Mouse (Mus musculus) Muller cell, postnatal 12 days (primary cell): Measurements from ENCODE around the gene Cyp4a31.
"Not testable (repeated sequence)": the region's sequence is repeated elsewhere in the genome, so short reads cannot be mapped to it uniquely, and the experiment has no call there.

Experiments
- DNase-seq: peaks from one replicate; pipeline ENCODE4 v3.0.0-alpha.2; 2015; ENCODE audit errors: inconsistent ontology term

Cyp4a31 gene

DNA sequence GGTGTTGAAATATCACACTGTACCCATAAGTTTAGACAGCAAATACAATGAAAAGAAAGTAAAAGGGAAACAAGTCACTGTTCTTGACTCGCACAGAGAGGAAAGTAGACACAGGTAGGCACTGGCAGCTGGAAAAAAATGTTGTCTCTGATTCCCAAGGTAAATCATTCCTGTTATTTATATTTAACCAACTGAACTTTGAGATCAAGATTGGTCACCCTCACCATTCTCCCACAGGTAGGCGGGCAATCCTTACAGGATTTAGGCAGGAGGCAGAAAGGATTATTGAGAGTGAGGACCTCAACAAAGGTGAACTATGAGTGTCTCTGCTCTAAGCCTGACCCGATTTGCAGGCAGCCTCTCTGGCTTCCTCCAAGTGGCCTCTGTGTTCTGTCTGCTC is at the start of gene Cyp4a31:
TSS of gene Cyp4a31 (plus strand) at position 249 of the 400 bp plus-strand sequence.
- no peak for DNase-seq

DNA sequence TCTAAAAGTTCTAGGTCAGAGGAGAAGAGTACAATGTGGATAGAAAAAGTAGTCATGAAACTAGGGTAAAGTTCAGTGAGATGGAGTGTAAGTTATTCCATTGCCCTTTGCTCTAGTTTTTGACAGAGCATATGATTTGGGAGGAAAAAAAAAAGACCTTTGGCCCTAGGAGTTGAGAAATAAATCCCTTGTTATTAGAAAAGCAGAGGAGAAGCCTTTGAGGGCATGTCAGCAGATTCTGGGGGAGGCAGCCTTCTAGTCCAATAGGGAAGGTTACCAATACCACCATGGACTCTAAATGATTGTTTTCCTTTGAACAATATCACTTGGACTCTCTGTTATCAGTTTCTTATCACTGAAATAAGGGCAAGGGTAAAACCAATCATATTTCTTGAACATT is 49.5 kb upstream of the Cyp4a31 start:
- DNase-seq: not testable (repeated sequence)

DNA sequence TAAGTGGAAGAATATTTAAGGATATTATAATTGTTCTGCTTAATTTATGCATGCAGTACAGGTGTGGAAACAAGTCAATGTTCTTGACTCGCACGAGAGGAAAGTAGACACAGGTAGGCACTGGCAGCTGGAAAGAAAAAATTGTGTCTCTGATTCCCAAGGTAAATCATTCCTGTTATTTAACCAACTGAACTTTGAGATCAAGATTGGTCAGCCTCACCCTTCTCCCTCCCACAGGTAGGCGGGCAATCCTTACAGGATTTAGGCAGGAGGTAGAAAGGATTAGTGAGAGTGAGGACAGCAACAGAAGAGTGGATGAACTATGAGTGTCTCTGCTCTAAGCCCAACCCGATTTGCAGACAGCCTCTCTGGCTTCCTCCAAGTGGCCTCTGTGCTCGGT is 45.4 kb upstream of the Cyp4a31 start, which contains the start of gene Cyp4a10:
TSS of gene Cyp4a10 (plus strand) at position 265 of the 400 bp plus-strand sequence.
- not testable (repeated sequence) for DNase-seq

DNA sequence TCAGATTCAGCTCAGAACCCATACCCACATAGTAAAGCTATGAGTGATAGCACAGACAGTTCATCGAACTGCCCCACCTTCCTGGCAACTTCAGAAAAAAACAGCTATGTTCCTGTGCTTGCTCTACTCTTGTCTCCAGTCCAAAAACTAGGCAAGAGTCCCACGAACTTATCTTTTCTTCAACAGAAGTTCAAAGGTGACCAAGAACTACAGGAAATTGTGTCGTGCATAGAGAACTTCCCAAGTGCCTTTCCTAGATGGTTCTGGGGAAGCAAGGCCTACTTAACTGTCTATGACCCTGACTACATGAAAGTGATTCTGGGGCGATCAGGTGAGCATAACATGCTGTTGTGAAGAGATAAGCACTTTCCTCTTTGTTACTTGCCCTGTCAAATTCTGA is 44.0 kb upstream of the Cyp4a31 start:
- DNase-seq: no peak

DNA sequence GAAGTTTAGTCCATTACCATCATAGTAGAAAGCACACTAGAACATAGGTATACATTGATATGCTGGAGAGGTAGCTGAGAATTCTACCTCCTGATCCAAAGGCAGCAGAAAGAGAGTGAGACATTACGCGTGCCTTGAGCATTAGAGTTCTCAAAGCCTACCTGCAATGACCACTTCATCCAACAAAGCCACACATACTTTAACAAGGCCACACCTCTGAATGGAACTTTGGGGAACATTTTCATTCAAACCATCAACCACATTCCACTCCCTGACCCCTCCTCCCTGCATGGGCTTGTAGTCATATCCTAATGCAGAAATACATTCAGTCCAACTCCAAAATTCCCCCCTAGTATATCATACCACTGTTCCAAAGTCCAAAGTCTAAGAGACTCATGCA is 41.7 kb upstream of the Cyp4a31 start:
- no peak for DNase-seq

DNA sequence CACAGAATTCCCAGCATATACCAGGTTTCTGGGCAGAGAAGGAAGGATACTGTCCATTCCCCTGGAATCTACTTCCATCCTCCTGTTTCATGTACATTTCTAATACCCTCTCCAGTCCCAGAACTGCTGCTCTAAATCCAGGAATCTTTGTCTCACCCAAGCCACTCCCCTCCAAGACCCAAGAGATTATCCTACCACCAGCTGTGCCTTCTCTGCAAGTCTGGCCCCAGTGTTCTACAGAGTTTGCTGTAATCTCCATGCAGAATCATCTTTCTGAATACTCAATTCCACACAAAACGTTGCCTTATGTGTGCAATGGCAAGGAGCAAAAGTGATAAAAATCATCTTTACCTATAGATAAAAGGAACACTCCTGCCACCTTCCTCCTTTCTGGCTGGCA is 18.3 kb upstream of the Cyp4a31 start:
- DNase-seq: no peak

DNA sequence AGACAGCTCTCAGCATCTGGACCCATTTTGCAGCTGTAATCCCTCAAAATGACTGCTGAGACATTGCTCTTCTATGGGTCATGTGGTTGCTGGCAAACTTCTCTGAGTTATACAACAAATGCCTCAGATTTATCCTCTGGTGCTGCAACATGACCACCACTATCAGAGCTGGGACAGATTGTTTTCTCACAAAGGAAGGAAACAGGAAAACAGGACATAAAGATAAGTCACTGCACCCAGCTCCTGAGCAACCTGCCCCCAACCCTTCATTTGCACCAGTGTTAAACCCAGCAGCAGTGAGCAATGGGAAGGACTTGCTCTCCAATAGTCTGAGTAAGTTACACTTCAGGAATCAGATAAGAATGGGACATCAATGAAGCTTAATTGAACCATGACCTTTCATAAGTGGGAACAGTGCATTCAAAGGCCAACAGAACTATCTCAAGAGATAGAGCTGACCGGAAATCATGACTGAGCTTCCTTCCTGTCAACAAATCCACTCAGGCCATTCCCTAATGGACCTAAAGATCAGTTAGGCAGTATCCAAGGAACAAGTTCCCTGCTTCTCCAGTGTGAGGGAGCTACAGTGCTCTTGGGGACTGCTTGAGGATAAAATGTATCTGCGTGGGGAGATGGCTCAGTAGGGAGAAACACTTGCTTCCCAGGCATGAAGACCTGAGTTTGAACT is 17.2 kb upstream of the Cyp4a31 start:
- no peak for DNase-seq

DNA sequence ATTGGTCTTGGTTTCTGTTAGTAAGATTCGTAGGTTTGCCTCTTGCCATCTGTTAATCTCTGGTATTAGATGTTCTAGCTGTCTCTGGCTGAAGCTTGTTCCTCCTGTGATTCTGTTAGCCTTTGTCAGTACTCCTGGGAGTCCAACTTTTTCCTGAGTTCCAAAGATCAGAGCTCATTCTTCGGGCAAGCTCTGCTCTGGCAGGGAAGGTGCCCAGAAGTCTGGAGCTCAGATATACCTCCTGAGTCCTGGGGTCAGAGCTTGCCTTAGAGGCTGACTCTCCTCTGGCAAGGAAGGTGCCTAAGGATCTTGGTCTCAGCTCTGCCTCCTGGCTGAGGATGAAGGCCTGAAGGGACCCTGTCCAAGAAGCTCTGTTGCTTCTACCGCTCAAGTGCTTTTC is 10.7 kb upstream of the Cyp4a31 start:
- DNase-seq: no peak

DNA sequence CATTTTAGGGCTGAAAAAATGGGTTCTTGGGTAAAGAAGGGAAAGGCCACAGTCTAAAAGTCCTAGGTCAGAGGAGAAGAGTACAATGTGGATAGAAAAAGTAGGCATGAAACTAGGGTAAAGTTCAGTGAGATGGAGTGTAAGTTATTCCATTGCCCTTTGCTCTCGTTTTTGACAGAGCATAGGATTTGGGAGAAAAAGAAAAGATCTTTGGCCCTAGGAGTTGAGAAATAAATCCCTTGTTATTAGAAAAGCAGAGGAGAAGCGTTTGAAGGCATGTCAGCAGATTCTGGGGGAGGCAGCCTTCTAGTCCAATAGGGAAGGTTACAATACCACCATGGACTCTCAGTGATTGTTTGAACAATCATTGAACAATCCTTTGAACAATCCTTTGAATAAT is 7.9 kb upstream of the Cyp4a31 start:
- DNase-seq: no peak

DNA sequence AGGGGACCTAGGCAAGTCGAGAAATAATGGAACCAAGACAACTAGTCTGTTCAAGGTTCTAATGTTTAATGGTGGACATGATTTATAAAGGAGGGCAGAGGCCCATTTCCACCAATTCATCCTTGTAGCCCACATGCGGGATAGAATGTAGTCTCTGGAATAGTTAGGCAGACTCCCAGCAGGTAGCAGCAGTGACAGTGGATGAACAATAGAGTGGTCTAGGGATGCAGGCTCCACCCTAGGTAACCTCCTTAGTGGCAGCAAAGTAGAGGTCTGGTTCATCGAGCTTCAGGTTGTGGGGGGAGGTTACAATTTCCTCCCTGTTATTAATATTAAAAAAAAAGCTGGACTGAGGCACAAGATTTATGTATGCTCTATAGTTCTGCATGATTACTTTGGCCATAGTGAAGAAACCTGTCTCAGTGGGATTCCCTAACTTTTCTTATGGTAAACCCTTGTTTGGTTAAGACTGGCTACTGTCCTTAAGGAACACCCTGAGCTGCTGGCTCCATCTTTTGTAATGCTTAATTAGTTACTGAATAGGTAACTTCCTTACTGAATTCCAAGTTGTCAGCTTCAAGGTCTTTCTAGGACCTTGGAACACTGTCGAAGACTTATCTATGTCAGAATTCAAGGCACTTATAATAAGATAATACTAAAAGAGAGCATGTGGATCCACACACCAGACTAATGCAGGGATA is 5.4 kb upstream of the Cyp4a31 start:
- DNase-seq: no peak

DNA sequence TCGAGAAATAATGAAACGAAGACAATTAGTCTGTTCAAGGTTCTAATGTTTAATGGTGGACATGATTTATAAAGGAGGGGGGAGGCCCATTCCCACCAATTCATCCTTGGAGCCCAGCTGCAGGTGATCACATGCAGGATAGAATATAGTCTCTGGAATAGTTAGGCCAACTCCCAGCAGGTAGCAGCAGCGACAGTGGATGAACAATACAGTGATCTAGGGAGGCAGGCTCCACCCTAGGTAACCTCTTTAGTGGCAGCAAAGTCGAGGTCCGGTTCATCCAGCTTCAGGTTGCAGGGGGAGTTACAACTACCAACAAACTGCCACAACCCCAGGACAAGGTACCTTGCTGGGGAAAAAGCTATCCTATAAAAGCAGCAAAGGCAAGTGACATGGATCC is 2.2 kb upstream of the Cyp4a31 start:
- not testable (repeated sequence) for DNase-seq

DNA sequence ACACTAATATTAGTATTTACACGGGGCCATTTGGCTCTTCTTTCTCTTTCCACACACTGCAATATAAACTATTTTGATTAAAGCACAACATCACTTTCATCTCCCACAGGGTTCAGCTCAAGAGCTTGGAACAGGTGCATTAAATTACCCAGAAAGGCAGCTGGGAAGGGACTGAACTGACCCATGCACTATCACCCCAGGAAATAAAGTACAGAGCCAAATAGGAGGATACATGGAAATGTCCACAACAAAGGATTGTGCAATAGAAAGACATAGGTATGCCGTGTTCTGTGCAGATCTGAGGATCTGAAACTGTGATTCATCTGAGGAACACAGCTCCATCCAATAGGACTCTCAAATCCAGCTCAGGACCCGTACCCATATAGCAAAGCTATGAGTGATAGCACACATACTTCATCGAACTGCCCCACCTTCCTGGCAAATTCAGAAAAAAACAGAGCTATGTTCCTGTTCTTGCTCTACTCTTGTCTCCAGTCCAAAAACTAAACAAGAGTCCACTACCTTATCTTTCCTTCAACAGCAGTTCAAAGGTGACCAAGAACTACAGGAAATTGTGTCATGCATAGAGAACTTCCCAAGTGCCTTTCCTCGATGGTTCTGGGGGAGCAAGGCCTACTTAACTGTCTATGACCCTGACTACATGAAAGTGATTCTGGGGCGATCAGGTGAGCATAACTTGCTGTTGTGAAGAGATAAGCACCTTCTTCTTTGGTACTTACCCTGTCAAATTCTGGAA is 1.2 kb downstream of the Cyp4a31 start:
- not testable (repeated sequence) for DNase-seq

DNA sequence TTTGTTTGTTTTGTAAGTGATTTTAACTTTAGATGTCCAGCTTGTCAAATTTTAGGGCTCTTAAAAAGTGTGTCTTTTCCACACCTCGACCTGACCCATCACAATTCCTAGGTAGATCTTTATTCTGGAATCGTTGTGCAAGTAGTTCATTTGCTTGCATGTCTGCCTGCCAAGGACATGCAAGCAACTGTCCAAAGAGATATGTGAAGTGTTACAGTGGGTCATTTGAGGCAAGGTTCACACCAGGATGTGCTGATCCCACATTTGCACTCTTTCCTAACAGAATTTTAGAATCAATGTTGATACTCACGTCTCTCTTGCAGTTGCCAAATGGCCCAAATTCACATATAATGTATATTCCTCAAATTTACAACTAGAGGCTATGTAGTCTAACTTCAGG is 11.8 kb downstream of the Cyp4a31 start:
- no peak for DNase-seq

DNA sequence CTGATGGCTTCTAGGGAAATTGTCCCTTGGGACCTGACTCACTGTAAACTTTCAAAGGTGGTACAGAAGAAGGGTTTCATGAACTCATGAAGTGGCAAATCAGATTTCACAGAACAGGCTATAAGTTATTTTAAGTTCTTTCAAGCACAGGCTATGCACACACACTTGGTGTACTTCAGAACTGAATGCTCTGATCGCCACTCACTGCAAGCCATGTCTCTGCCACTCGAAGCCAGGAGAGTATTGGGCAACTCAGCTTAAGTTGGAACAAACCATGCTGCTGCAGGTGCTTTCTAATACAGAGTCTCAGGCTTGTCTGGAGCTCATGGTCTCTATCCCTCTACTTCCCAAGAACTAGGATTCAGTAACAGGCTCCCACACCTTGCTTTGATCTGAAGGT is 12.3 kb downstream of the Cyp4a31 start:
- DNase-seq: no peak

DNA sequence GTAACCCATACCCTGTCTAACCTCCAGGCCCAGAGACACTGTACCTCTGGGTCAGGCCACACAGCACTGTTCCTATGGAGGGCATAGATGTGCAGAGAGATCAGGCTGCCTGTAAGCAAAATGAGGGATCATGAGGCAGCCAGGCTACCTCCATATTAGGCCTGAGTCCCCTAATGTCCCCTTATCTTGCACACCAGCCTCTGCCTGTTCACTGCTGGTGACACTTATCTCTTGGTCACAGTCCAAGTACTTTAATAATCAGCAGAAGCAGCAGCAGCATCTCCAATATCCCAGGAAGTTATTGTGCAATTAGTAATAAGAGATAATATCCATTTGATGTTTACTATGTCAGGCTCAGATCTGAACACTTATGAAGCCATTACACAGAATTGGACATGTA is 19.6 kb downstream of the Cyp4a31 start:
- DNase-seq: no peak

DNA sequence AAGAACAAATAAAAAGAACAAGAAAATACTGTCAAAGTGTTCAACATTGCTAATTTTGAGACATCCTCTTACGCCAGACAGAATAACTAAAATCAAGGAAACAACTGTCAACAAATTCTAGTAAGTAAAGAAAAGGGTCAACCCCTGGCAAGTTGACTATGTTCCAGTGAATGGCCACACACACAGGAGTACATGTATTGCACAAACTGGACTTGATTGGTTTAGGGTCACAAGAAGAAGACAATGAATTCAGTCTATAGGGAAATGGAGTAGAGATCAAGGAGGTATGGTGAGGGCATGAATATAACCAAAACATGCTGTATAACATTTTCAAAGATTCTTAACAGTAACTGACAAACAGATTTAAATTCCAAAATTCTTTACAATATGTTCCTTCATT is 32.9 kb downstream of the Cyp4a31 start:
- no peak for DNase-seq

DNA sequence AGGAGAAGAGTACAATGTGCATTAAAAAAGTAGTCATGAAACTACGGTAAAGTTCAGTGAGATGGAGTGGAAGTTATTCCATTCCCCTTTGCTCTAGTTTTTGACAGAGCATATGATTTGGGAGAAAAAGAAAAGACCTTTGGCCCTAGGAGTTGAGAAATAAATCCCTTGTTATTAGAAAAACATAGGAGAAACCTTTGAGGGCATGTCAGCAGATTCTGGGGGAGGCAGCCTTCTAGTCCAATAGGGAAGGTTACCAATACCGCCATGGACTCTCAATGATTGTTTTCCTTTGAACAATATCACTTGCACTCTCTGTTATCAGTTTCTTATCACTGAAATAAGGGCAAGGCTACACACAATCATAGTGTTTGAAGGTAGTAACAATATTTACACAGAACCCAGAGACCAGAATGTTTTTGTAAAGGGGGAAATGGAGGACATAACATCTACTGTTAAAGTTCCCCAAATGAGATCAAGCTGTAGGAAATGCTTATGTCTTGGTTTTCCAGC is 33.4 kb downstream of the Cyp4a31 start:
- DNase-seq: no peak

DNA sequence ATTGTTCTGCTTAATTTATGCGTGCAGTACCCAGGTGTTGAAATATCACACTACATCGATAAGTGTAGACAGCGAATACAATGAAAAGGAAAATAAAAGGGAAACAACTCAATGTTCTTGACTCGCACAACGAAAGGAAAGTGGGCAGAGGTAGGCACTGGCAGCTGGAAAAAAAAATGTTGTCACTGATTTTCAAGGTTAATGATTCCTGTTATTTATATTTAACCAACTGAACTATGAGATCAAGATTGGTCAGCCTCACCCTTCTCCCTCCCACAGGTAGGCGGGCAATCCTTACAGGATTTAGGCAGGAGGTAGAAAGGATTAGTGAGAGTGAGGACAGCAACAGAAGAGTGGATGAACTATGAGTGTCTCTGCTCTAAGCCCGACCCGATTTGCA is 37.2 kb downstream of the Cyp4a31 start, which contains the start of gene Cyp4a32:
TSS of gene Cyp4a32 (plus strand) at position 359 of the 400 bp plus-strand sequence.
- DNase-seq: not testable (repeated sequence)

DNA sequence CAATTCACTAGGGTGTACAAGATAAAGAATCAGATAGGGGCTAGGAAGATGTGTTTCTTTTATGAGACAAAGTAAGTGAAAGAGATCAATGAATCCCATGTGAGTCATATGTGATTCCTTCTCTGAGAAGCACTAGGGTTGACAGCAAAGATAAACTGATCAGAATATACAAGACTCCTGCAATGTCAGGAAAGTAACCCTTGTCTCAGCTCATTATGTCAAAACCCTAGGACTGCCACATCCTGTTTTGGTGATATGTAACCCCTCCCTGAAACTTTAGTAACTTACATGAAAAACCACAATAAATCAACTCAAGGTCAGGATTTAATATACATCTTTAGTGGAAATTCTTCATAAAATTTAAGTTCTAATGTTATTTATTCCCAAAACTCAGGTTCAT is 50.6 kb downstream of the Cyp4a31 start:
- no peak for DNase-seq

DNA sequence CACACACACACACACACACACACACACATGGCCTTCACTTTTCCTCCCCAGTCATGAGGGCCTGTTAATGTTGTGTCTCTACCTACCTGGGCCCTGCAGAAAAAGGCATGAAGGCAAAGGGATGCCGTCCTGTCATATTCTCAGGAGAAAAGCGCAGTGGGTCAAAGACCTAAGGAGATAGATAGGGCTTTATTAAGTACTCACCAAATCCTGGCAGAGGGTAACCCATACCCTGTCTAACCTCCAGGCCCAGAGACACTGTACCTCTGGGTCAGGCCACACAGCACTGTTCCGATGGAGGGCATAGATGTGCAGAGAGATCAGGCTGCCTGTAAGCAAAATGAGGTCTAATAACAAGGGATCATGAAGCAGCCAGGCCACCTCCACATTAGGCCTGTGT is 62.1 kb downstream of the Cyp4a31 start:
- DNase-seq: not testable (repeated sequence)
